Mouse (Mus musculus): ENCODE results near the gene Sema4g.

Sema4g gene

DNA sequence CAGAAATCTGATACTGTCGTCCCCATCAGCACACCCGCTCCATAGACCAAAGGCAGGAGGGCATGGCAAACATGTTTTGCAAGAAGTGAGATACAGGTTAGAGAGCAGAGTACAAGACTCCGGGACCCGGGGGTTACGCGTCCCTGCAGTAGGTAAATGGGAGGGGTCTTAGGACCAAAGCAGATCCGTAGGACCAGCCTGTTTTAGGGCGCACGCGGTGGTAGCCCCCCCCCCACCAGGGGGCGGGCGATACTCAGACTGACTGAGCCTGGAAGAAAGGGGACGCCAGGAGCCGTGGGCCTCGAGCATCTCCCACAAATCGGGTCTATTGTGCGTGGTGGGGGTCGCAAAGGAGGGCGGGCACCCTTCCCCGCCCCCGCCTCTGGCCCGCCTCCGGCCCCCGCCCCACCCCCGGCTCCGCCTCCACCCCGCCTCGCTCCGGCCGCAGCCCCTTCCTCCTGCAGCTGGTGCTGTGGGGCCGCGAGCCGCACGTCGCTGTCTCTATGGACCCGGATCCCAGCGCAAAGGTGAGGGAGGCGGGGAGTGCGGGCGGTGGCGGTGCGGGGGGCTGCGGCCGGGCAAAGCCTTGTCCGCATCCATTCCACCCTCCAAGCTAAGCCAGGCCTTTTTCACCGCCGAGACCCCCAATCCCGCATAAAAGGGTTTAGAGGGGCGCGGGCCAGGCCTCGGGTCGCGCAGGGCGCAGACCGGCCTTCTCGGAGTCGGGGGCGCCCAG lies at the start of gene Sema4g:
Sema4g (plus strand) TSS at position 271 of the 736 bp plus-strand sequence.
- DNase-seq = no peak

GRCm38 (mm10) chr19:44959633-44960032 lies 29.3 kb upstream of the Sema4g start:
- no peak for DNase-seq

- no peak for DNase-seq
These were observed 22.9 kb upstream of the Sema4g start for GRCm38 (mm10) chr19:44965978-44966377.

DNA sequence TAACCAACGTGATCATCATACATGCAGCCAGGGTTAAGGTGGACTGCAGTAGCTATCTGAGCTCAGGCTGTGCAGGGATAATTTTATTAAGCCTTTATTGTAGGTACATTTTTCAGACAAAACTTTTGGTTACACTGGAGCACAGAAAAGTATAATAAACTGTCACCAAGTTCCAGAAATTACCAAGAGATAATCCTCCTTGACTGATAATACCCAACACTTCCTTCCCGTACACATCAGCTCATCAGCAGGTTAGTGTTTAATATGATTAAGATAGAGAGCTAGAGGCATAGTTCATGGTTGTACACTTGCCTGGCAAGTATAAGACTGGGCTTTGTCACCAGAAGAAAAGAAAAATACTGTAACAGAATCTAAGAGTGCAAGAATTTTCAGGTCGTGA lies 20.6 kb upstream of the Sema4g start:
- no peak for DNase-seq

DNA sequence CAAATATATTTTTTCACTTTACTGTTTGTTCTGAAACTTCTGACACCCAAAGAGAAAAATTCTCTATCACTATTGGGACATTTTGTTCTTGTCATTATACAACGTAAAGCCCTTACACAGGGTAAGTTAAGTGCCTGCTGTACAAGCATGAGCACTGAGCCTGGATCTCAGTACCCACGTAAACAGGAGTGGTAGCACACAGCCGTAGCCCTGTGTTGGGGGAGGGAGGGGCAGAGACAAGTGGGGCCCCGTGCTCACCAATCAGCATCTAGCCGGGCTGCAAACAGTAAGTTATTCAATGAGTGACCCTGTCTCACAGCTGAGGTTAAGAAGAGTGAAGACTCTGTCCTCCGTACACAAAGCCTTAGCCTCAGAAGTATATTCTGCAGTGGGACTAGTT lies 12.3 kb upstream of the Sema4g start:
- DNase-seq = no peak

- no peak for DNase-seq
These were observed 11.8 kb upstream of the Sema4g start for GRCm38 (mm10) chr19:44977148-44977547.

GRCm38 (mm10) chr19:44980787-44981186 lies 8.1 kb upstream of the Sema4g start:
- no peak for DNase-seq

GRCm38 (mm10) chr19:44982477-44983115 lies 6.3 kb upstream of the Sema4g start:
- DNase-seq = no peak

- no peak for DNase-seq
These were observed 5.5 kb upstream of the Sema4g start for GRCm38 (mm10) chr19:44983366-44983765.

- DNase-seq = no peak
These were observed 4.5 kb upstream of the Sema4g start for GRCm38 (mm10) chr19:44984420-44984819.

- DNase-seq = no peak
These were observed 3.5 kb upstream of the Sema4g start for GRCm38 (mm10) chr19:44985159-44985988.

- DNase-seq = no peak
These were observed 1.9 kb upstream of the Sema4g start for GRCm38 (mm10) chr19:44987004-44987403.

GRCm38 (mm10) chr19:44987851-44988250 lies 1.1 kb upstream of the Sema4g start:
- peak; percentile 81 for DNase-seq

- DNase-seq = no peak
These were observed 580 bp upstream of the Sema4g start for GRCm38 (mm10) chr19:44988321-44988720.

- DNase-seq = no peak
These were observed 930 bp downstream of the Sema4g start for GRCm38 (mm10) chr19:44989567-44990495.

DNA sequence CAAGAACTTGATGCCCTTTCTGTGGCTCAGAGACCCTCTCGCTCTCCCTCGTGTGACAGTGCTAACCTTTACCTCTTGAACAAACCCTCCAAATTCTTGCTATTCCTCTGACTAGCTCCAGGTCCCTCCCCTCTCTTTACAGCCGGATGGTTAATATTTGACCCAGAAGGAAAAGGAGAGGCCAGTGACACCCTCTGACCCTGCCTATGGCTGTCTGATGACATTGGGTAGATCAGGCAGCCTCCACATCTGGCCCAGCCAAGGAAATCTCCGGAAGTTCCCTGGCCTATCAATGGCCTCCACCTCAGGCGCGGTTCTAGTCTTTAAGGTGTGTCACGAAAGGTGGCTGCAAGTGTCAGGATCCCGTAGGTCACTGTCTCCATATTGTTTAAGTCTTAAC lies 2.1 kb downstream of the Sema4g start:
- DNase-seq = no peak

DNA sequence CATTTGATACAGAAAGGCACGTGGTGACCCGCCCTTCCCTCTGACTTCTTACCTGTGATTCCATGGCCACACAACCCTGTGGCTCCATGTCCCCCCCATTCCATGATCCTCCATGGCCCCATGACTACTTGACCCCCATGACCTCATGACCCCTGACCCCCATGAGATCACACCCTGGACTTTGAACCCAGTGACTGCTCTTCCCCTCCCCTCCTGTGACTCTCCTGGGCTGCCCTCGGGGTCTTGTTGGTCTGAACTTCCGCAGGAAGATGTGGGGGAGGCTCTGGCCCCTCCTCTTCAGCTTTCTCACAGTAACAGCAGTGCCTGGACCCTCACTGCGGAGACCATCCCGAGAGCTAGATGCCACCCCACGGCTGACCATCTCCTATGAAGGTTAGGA lies 3.3 kb downstream of the Sema4g start:
- no peak for DNase-seq

GRCm38 (mm10) chr19:44992712-44993111 lies 3.8 kb downstream of the Sema4g start:
- no peak for DNase-seq

DNA sequence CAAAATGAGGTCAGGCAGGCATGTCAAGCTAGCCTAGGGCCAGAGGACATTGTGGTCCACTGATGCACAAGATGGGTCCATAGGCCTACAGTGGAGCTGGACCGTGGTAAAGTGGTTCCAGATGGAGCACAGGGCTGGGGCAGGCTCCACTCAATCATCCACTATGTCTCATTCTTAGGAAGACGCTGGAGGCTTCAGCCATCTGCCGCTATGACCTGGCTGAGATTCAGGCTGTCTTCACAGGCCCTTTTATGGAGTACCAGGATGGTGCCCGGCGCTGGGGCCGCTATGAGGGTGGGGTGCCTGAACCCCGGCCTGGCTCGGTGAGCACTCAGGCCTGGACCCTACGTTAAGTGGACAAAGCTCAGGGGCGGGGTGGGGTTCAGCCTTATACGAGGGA lies 8.9 kb downstream of the Sema4g start:
- DNase-seq = no peak

DNA sequence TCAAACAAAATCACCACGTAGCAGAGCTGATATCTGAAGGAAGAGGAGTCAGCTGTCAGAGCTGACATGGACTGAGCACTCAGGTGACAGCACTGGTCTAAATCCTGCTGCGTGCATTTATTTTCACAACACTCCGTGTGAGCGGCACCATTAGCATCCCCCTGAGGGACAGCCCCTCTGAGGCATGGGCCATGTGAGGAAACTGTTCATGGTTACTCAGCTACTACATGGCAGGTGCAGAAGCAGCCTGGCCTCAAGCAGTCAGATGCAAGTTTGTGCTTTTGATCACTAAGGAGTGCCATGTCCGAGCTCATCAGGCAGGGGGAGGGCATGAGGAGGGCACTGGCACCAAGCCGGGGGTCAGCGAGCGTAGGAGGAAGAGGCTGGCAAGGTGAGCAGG lies 10.7 kb downstream of the Sema4g start:
- DNase-seq = no peak

DNA sequence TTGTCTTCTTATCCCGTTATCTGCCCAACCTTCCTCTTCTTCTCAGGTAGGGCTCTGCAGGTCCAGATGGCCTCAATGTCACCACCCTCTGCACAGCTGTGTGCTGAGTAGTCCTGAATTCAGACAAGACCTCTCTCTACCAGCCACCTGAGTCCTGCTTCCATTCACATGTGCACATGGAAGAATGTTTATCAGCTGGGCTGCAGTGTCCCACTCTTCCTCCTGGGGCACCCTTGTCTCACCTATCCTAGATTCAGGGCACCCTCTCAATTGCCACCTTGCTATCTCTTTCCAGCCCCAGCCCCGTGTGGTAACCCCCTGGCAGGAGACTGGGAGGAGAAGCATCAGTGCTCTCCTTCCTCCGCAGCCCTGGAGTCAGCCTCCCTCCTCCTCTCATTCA lies 13.4 kb downstream of the Sema4g start:
- no peak for DNase-seq

- DNase-seq = no peak
These were observed 15.0 kb downstream of the Sema4g start for GRCm38 (mm10) chr19:45003740-45004516.

All from layer of hippocampus, adult 9-11 months (tissue).